Mouse (Mus musculus): ENCODE data around the gene Vkorc1l1. TPM values are rescaled to one million over a fixed set of nuclear protein-coding genes. Genes with fewer than 3 reads are reported as not detected.
"Not testable (repeated sequence)": the region's sequence is repeated elsewhere in the genome, so short reads cannot be mapped to it uniquely, and the experiment has no call there.

Vkorc1l1 gene
- polyA plus RNA-seq (2015; fragmentation: Nextera tagmentation; extraction: Ambion mirVana), result 13.7 and 14.3 TPM in 2 replicates

DNA sequence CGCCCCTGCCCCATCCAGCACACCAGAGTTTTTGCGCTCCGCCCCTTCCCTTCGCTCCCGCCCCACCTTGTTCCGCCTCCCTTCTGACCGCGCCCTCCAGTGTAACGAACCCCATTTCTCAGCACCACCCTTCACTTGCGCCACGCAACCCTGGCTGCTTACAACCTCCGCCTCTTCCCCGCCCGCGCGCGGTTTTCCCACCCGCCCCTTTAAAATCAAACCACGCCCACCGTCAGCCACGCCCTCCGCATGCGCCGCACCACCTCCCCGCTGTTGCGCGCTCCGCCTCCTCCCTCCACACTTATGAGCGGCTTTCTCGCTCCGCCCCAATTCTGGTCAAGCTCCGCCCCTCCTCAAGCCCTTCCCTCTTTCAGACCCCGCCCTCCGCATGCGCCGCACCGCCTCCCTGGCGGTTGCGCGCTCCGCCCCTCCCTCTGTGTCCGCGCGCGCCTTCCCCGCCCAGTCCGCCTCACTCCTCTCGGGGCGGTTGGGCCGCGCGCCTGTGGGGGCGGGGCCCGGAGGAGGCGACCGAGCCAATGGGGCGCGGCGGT is at the start of gene Vkorc1l1:
Vkorc1l1 (plus strand) TSS at position 476 of the 551 bp plus-strand sequence.
- no peaks in the 10 kb centered on the region for H3K27me3 ChIP-seq (replicated peaks)
- H3K36me3 ChIP-seq, result peaks cover 11% of the 10 kb centered on the region
- peak within 1 kb of the TSS; percentile 80 for H3K27ac ChIP-seq (replicated peaks)
- peak within 1 kb of the TSS; percentile 94 for H3K9ac ChIP-seq
- WGBS, result under 1% methylated on average over 58 of the region's 59 CpGs
- H3K4me2 ChIP-seq, result peak within 1 kb of the TSS; percentile 86
- peaks cover 11% of the 10 kb centered on the region for H3K4me1 ChIP-seq
- peak within 1 kb of the TSS; percentile 91 for H3K4me3 ChIP-seq
- peak; percentile 95 for ATAC-seq (ENCODE audit: extremely low read depth, insufficient number of reproducible peaks, low FRiP score, low TSS enrichment)
- H3K9me3 ChIP-seq, result no peaks in the 10 kb centered on the region

- H3K4me3 ChIP-seq, result peak within 1 kb of the TSS; percentile 74
- 3% methylated on average over 44 of the region's 44 CpGs for WGBS
- no peaks in the 10 kb centered on the region for H3K9me3 ChIP-seq
- peak within 1 kb of the TSS; percentile 92 for H3K4me2 ChIP-seq
- no peaks in the 10 kb centered on the region for H3K27me3 ChIP-seq (replicated peaks)
- H3K9ac ChIP-seq, result peak within 1 kb of the TSS; percentile 83
- no peak within 1 kb of the TSS for H3K27ac ChIP-seq (replicated peaks)
- H3K36me3 ChIP-seq, result no peaks in the 10 kb centered on the region
- peaks cover 11% of the 10 kb centered on the region for H3K4me1 ChIP-seq
- ATAC-seq (ENCODE audit: extremely low read depth, insufficient number of reproducible peaks, low FRiP score, low TSS enrichment), result peak; percentile 90
Observed at GRCm38 (mm10) chr5:129895198-129896088, 46.3 kb upstream of the Vkorc1l1 start, which contains the start of gene Zbed5. Zbed5 (plus strand) TSS chr5:129895723.

GRCm38 (mm10) chr5:129898449-129898848 is 43.3 kb upstream of the Vkorc1l1 start, which contains the start of gene Phkg1:
Phkg1 (minus strand) TSS chr5:129898549.
- Histone ChIP-seq H3K4me2 (no peak within 1 kb of the TSS), H3K9me3 (no peaks in the 10 kb centered on the region), H3K9ac (no peak within 1 kb of the TSS), H3K36me3 (peaks cover 20% of the 10 kb centered on the region), H3K27ac (replicated peaks) (no peak within 1 kb of the TSS), H3K4me3 (no peak within 1 kb of the TSS), H3K4me1 (peaks cover 11% of the 10 kb centered on the region), H3K27me3 (replicated peaks) (no peaks in the 10 kb centered on the region)
- WGBS, result 85% methylated on average over 1 of the region's 1 CpGs
- no peak for ATAC-seq (ENCODE audit: extremely low read depth, insufficient number of reproducible peaks, low FRiP score, low TSS enrichment)

GRCm38 (mm10) chr5:129907775-129908174 is 34.0 kb upstream of the Vkorc1l1 start:
- H3K36me3 ChIP-seq, result peaks cover 6% of the 10 kb centered on the region
- H3K9ac ChIP-seq, result peak overlapping the region; percentile 89
- H3K27ac ChIP-seq (replicated peaks), result no peak overlapping the region
- H3K27me3 ChIP-seq (replicated peaks), result no peaks in the 10 kb centered on the region
- H3K4me1 ChIP-seq, result peaks cover 10% of the 10 kb centered on the region; the same call in 1 of the 2 replicates
- H3K9me3 ChIP-seq, result no peaks in the 10 kb centered on the region
- WGBS, result 22% methylated on average over 4 of the region's 4 CpGs
- peak overlapping the region; percentile 69 for H3K4me3 ChIP-seq
- ATAC-seq (ENCODE audit: extremely low read depth, insufficient number of reproducible peaks, low FRiP score, low TSS enrichment), result no peak
- peak overlapping the region; percentile 91 for H3K4me2 ChIP-seq

DNA sequence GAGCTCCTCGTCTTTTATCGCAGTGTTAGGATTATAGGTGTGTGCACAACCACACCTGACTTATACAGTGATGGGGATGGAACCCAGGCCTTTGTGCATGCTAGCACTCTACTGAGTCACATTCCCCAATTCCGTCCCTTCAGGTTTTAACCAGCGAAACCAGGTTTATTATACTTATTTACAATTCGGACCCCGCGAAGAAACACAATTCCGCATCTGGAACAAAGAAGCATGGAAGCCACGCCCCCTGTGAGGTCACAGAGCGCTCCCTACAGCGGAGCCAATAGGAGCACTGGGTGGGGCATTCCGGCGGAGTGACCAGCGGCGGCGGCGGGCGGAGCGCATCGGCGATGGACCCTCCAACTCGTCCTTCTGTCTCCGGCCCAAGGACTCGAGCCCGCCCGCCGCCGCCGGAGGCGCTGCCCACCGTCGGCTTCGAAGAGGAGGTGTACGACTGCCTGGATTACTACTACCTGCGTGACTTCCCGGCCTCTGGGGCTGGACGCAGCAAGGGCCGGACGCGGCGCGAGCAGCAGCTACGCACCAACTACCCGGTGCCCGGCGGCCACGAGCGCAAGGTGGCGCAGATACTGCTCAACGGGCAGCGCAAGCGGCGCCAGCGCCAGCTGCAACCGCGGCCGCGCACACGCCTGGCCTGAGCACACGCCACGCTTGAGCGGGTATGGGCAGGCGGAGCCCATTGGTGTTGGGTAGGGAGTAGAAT is 33.4 kb upstream of the Vkorc1l1 start, which contains the start of gene Nupr1l:
Nupr1l (plus strand) TSS at position 299 of the 724 bp plus-strand sequence.
- peak; percentile 94 for ATAC-seq (ENCODE audit: extremely low read depth, insufficient number of reproducible peaks, low FRiP score, low TSS enrichment)
- peaks cover 10% of the 10 kb centered on the region; the same call in 1 of the 2 replicates for H3K4me1 ChIP-seq

DNA sequence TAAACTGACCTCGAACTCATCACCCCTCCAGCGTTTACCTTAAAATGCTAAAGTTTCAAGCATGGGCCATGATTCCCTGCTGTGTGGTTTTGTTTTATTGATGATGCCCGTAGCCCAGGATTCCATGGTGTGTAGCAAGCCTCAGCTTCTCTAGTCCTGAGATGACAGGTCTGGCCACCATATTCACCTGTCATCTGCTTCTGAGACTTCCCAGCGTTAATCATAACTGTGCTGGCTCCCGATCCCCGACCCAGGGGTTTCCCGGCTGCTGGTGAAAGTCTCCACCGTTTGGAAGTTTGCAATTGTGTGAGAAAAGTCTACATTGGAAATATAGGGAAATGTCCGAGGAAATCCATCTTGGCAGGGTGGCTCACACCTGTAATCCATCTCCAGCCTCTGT is 32.6 kb upstream of the Vkorc1l1 start:
- no peak overlapping the region; the same call in 1 of the 2 replicates for H3K9ac ChIP-seq
- WGBS, result 73% methylated on average over 9 of the region's 9 CpGs
- H3K4me2 ChIP-seq, result peak overlapping the region; percentile 91
- no peaks in the 10 kb centered on the region for H3K27me3 ChIP-seq (replicated peaks)
- no peaks in the 10 kb centered on the region for H3K36me3 ChIP-seq
- no peaks in the 10 kb centered on the region for H3K9me3 ChIP-seq
- ATAC-seq (ENCODE audit: extremely low read depth, insufficient number of reproducible peaks, low FRiP score, low TSS enrichment), result no peak
- H3K27ac ChIP-seq (replicated peaks), result no peak overlapping the region
- peak overlapping the region; percentile 69 for H3K4me3 ChIP-seq
- peaks cover 10% of the 10 kb centered on the region; the same call in 1 of the 2 replicates for H3K4me1 ChIP-seq

More for the DNA sequence above, 33.4 kb upstream of the Vkorc1l1 start, which contains the start of gene Nupr1l:
- Histone ChIP-seq H3K9me3 (no peaks in the 10 kb centered on the region), H3K27ac (replicated peaks) (peak within 1 kb of the TSS; percentile 88), H3K27me3 (replicated peaks) (no peaks in the 10 kb centered on the region), H3K4me2 (peak within 1 kb of the TSS; percentile 91), H3K9ac (peak within 1 kb of the TSS; percentile 89), H3K4me3 (peak within 1 kb of the TSS; percentile 69), H3K36me3 (no peaks in the 10 kb centered on the region)
- whole genome bisulfite sequencing, result under 1% methylated on average over 63 of the region's 63 CpGs

DNA sequence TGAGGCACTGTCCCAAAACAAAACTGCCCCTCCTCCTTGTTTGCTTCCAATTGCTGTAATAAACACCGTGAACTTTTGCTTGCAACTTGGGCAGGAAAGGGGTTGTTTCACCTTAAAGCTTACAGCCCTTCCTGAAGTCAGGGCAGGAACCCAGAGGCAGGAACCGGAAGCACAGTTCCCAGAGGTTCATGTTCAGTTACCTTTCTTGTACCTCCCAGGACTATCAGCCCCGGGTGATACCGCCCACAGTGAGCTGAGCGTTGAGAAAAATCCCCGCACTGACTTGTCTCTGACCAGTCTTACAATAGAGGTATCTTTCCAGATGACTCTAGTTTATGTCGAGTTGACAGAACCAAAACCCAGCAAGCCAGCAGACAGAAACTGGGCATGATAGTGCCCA is 32.2 kb upstream of the Vkorc1l1 start:
- H3K9ac ChIP-seq, result no peak overlapping the region
- H3K4me1 ChIP-seq, result peaks cover 10% of the 10 kb centered on the region; the same call in 1 of the 2 replicates
- no peak overlapping the region for H3K4me3 ChIP-seq
- peak overlapping the region; percentile 91 for H3K4me2 ChIP-seq
- no peaks in the 10 kb centered on the region for H3K9me3 ChIP-seq
- H3K36me3 ChIP-seq, result no peaks in the 10 kb centered on the region
- 75% methylated on average over 7 of the region's 7 CpGs for WGBS
- no peaks in the 10 kb centered on the region for H3K27me3 ChIP-seq (replicated peaks)
- no peak overlapping the region for H3K27ac ChIP-seq (replicated peaks)
- ATAC-seq (ENCODE audit: extremely low read depth, insufficient number of reproducible peaks, low FRiP score, low TSS enrichment), result no peak

DNA sequence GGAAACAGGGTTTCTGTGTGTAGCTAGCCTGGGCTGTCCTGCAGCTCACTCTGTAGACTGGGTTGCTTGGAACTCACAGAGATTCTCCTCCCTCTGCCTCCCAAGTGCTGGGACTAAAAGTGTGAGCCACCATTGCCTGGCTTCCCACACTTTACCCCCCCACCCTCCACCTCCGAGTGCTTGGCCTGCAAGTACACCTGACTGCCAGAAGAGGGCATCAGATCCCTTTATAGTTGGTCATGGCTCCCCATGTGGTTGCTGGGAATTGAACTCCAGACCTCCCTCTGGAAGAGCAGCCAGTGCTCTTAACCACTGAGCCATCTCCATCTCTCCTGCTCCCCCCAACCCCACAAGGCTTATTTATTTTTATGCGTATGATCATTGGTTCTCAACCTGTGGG is 27.7 kb upstream of the Vkorc1l1 start:
- Histone ChIP-seq H3K4me2 (no peak overlapping the region), H3K9me3 (no peaks in the 10 kb centered on the region), H3K4me1 (peaks cover 3% of the 10 kb centered on the region; the same call in 1 of the 2 replicates), H3K27me3 (replicated peaks) (no peaks in the 10 kb centered on the region), H3K4me3 (no peak overlapping the region), H3K27ac (replicated peaks) (no peak overlapping the region), H3K36me3 (no peaks in the 10 kb centered on the region), H3K9ac (no peak overlapping the region)
- 34% methylated on average over 2 of the region's 2 CpGs for WGBS
- ATAC-seq (ENCODE audit: extremely low read depth, insufficient number of reproducible peaks, low FRiP score, low TSS enrichment), result no peak

GRCm38 (mm10) chr5:129915491-129915890 is 26.3 kb upstream of the Vkorc1l1 start:
- H3K4me3 ChIP-seq; H3K4me2 ChIP-seq; H3K27me3 ChIP-seq (replicated peaks); H3K27ac ChIP-seq (replicated peaks); H3K9ac ChIP-seq; H3K9me3 ChIP-seq; ATAC-seq (ENCODE audit: extremely low read depth, insufficient number of reproducible peaks, low FRiP score, low TSS enrichment); H3K36me3 ChIP-seq; H3K4me1 ChIP-seq: not testable (repeated sequence)
- WGBS, result 76% methylated on average over 11 of the region's 11 CpGs

GRCm38 (mm10) chr5:129918065-129918651 is 23.6 kb upstream of the Vkorc1l1 start:
- Histone ChIP-seq H3K9me3 (no peaks in the 10 kb centered on the region), H3K27me3 (replicated peaks) (no peaks in the 10 kb centered on the region), H3K36me3 (no peaks in the 10 kb centered on the region), H3K4me2 (no peak overlapping the region), H3K4me3 (no peak overlapping the region), H3K27ac (replicated peaks) (no peak overlapping the region), H3K9ac (no peak overlapping the region), H3K4me1 (no peaks in the 10 kb centered on the region)
- whole genome bisulfite sequencing, result 80% methylated on average over 24 of the region's 24 CpGs
- ATAC-seq (ENCODE audit: extremely low read depth, insufficient number of reproducible peaks, low FRiP score, low TSS enrichment), result no peak
